Mouse (Mus musculus) left cerebral cortex, adult 9 months (tissue): ENCODE data around the gene 1500009C09Rik.
A peak's percentile ranks its signal among the peaks of the same experiment; 100 is the strongest.
"Not testable (repeated sequence)": the region's sequence is repeated elsewhere in the genome, so short reads cannot be mapped to it uniquely, and the experiment has no call there.

Experiments
- DNase-seq, 2 experiments: peaks; one replicate each; pipeline ENCODE4 v3.0.0; 2022; ENCODE audit warnings: low spot score in 2 of 2

Gene 1500009C09Rik

GRCm38 (mm10) chr15:82218778-82219666, 33.2 kb upstream of the 1500009C09Rik start:
- no peak for DNase-seq

GRCm38 (mm10) chr15:82220003-82220675, 32.1 kb upstream of the 1500009C09Rik start:
- DNase-seq: no peak

- DNase-seq: no peak
These were observed 30.9 kb upstream of the 1500009C09Rik start for GRCm38 (mm10) chr15:82221104-82221860.

- no peak for DNase-seq
These were observed 28.9 kb upstream of the 1500009C09Rik start for GRCm38 (mm10) chr15:82223251-82223650.

- no peak for DNase-seq
These were observed 28.3 kb upstream of the 1500009C09Rik start, which contains the start of gene Tnfrsf13c for GRCm38 (mm10) chr15:82223657-82224601. Tnfrsf13c (minus strand) TSS chr15:82224369.

- DNase-seq: no peak
These were observed 27.5 kb upstream of the 1500009C09Rik start for GRCm38 (mm10) chr15:82224602-82225215.

GRCm38 (mm10) chr15:82225769-82226168, 26.4 kb upstream of the 1500009C09Rik start:
- no peak for DNase-seq

- no peak for DNase-seq
These were observed 22.6 kb upstream of the 1500009C09Rik start for GRCm38 (mm10) chr15:82229542-82230045.

- DNase-seq: no peak
These were observed 22.0 kb upstream of the 1500009C09Rik start for GRCm38 (mm10) chr15:82230098-82230611.

- no peak for DNase-seq
These were observed 21.1 kb upstream of the 1500009C09Rik start for GRCm38 (mm10) chr15:82231100-82231499.

GRCm38 (mm10) chr15:82231591-82232378, 20.4 kb upstream of the 1500009C09Rik start:
- DNase-seq: peak in 1 of 2 experiments; percentile 43

- no peak for DNase-seq
These were observed 19.5 kb upstream of the 1500009C09Rik start for GRCm38 (mm10) chr15:82232651-82233050.

- no peak for DNase-seq
These were observed 16.5 kb upstream of the 1500009C09Rik start for GRCm38 (mm10) chr15:82235661-82236060.

- DNase-seq: peak in 1 of 2 experiments; percentile 86
These were observed 15.6 kb upstream of the 1500009C09Rik start for GRCm38 (mm10) chr15:82236565-82236964.

GRCm38 (mm10) chr15:82243311-82243710, 8.9 kb upstream of the 1500009C09Rik start:
- no peak for DNase-seq

GRCm38 (mm10) chr15:82243742-82244114, 8.5 kb upstream of the 1500009C09Rik start:
- no peak for DNase-seq

- DNase-seq: peak; percentile 72 to 93
These were observed 7.9 kb upstream of the 1500009C09Rik start, which contains the start of gene Cenpm for GRCm38 (mm10) chr15:82244115-82244804. Cenpm (minus strand) TSS chr15:82244748.

GRCm38 (mm10) chr15:82244805-82245161, 7.4 kb upstream of the 1500009C09Rik start:
- DNase-seq: not testable (repeated sequence)
